Mouse (Mus musculus): ENCODE results near the gene Fem1b.

GRCm38 (mm10) chr9:62777461-62777860 lies 34.3 kb downstream of the Fem1b start:
- TF ChIP-seq CTCF (IDR thresholded peaks at IDR 0.05; ENCODE audit: low read depth, low read length) (peak; percentile 80), POLR2A (IDR thresholded peaks at IDR 0.05; ENCODE audit: extremely low read depth, insufficient read depth, low read length) (no peak)
